Comparison of ENCODE assay signal across 11 mouse cellular contexts in genomic region chr14:61055864-61056263, GRCm38 (mm10). TPM values are rescaled to one million over a fixed set of nuclear protein-coding genes. Genes with fewer than 3 reads are reported as not detected.
DNase-seq lines count a peak whose midpoint lies in the region; ATAC-seq and TF ChIP-seq lines count a peak whose summit lies in the region.
"Had no signal": no experiment of that assay in that cellular context is flagged by ENCODE, and none has a peak within 500 bp of the region (broad histone marks: within the 10 kb centered on the region; RNA-seq: fewer than 3 reads in every experiment).

No protein-coding gene starts in this region.

- no peak overlapping the region; the same call in 1 of the 2 replicates for H3K4me3 ChIP-seq in kidney, embryonic 15.5 days (replicated peaks)
- H3K4me3 ChIP-seq in kidney, adult 2 months (ENCODE audit: insufficient read depth, low read depth, low read length): no peak overlapping the region
- H3K4me3 ChIP-seq in embryonic facial prominence, embryonic 14.5 days (ENCODE audit: low read depth, low read length): no peak overlapping the region
- H3K4me3 ChIP-seq in hindbrain, embryonic 12.5 days: no peak overlapping the region
- H3K4me3 ChIP-seq in midbrain, embryonic 14.5 days (replicated peaks; ENCODE audit: low read depth, low read length): peak overlapping the region; percentile 27

- H3K4me2 ChIP-seq in kidney, embryonic 15.5 days: peak overlapping the region; percentile 66; the same call in 1 of the 2 replicates
- H3K4me2 ChIP-seq in embryonic facial prominence, embryonic 14.5 days (ENCODE audit: low read depth, low read length): peak overlapping the region; percentile 50
- H3K4me2 ChIP-seq in hindbrain, embryonic 12.5 days (replicated peaks): peak overlapping the region; percentile 52
- peak overlapping the region; percentile 60 for H3K4me2 ChIP-seq in midbrain, embryonic 14.5 days (ENCODE audit: low read length)

- no peak for TF ChIP-seq POLR2A in kidney, adult 2 months (IDR thresholded peaks at IDR 0.05; ENCODE audit: low read depth, low read length)

- 38% methylated on average over 1 of the region's 1 CpGs for WGBS in kidney, embryonic 15.5 days
- 100% methylated on average over 1 of the region's 1 CpGs for WGBS in kidney, adult 2 months
- WGBS in embryonic facial prominence, embryonic 14.5 days: 44% methylated on average over 1 of the region's 1 CpGs
- 50% methylated on average over 1 of the region's 1 CpGs for WGBS in hindbrain, embryonic 12.5 days
- 50% methylated on average over 1 of the region's 1 CpGs for WGBS in midbrain, embryonic 14.5 days

- ATAC-seq in kidney, embryonic 15.5 days (replicated peaks; ENCODE audit: low FRiP score): no peak
- no peak for ATAC-seq in embryonic facial prominence, embryonic 14.5 days (ENCODE audit: low read depth)
- no peak for ATAC-seq in hindbrain, embryonic 12.5 days (ENCODE audit: low FRiP score)
- ATAC-seq in midbrain, embryonic 14.5 days (ENCODE audit: low FRiP score, low TSS enrichment): no peak
- ATAC-seq in cerebellum, adult (ENCODE audit: insufficient number of reproducible peaks, low FRiP score, low TSS enrichment): no peak

- no peak overlapping the region for H3K9ac ChIP-seq in kidney, embryonic 15.5 days
- H3K9ac ChIP-seq in embryonic facial prominence, embryonic 14.5 days (ENCODE audit: low read depth, low read length): no peak overlapping the region
- no peak overlapping the region for H3K9ac ChIP-seq in hindbrain, embryonic 12.5 days
- no peak overlapping the region for H3K9ac ChIP-seq in midbrain, embryonic 14.5 days (replicated peaks; ENCODE audit: low read length)
- H3K9ac ChIP-seq: liver, embryonic 15.5 days had no signal

- DNase-seq in kidney, adult 2 months: no peak
- no peak for DNase-seq in embryonic facial prominence, embryonic 14.5 days (ENCODE audit: low spot score)
- DNase-seq in midbrain, embryonic 14.5 days: no peak
- no peak for DNase-seq in right cerebral cortex, postnatal 10 days (ENCODE audit: low spot score in 2 of 2)
- DNase-seq in cerebellum, adult 11 months: no peak
- DNase-seq: cerebellum, adult 9-11 months; kidney, postnatal 14 days had no signal

- no peak overlapping the region for H3K27ac ChIP-seq in kidney, embryonic 15.5 days
- H3K27ac ChIP-seq in kidney, adult 2 months (ENCODE audit: insufficient read depth, low read depth, low read length): no peak overlapping the region
- H3K27ac ChIP-seq in embryonic facial prominence, embryonic 14.5 days (replicated peaks; ENCODE audit: low read depth, low read length): no peak overlapping the region
- H3K27ac ChIP-seq in hindbrain, embryonic 12.5 days: no peak overlapping the region; the same call in 1 of the 2 replicates
- H3K27ac ChIP-seq in midbrain, embryonic 14.5 days (replicated peaks; ENCODE audit: low read depth, low read length): no peak overlapping the region
- H3K27ac ChIP-seq: liver, embryonic 15.5 days had no signal

- H3K4me1 ChIP-seq in kidney, embryonic 15.5 days: peaks cover 26% of the 10 kb centered on the region
- no peaks in the 10 kb centered on the region for H3K4me1 ChIP-seq in kidney, adult 2 months (ENCODE audit: control insufficient read depth, insufficient read depth, low read length)
- H3K4me1 ChIP-seq in embryonic facial prominence, embryonic 14.5 days (ENCODE audit: control insufficient read depth, insufficient read depth, low read length): 0 out of 2 replicates have a peak, but pooled peaks cover 9% of the 10 kb centered on the region
- peaks cover 12% of the 10 kb centered on the region for H3K4me1 ChIP-seq in hindbrain, embryonic 12.5 days
- H3K4me1 ChIP-seq in midbrain, embryonic 14.5 days (ENCODE audit: control insufficient read depth, insufficient read depth, low read length): peaks cover 14% of the 10 kb centered on the region; the same call in 1 of the 2 replicates
- H3K4me1 ChIP-seq: liver, embryonic 15.5 days had no signal

- no peaks in the 10 kb centered on the region for H3K9me3 ChIP-seq in kidney, embryonic 15.5 days (replicated peaks)
- peaks cover 6% of the 10 kb centered on the region; the same call in 1 of the 2 replicates for H3K9me3 ChIP-seq in embryonic facial prominence, embryonic 14.5 days (ENCODE audit: control insufficient read depth, low read length)
- H3K9me3 ChIP-seq in hindbrain, embryonic 12.5 days (replicated peaks): no peaks in the 10 kb centered on the region
- no peaks in the 10 kb centered on the region for H3K9me3 ChIP-seq in midbrain, embryonic 14.5 days (ENCODE audit: control insufficient read depth, low read length)
- H3K9me3 ChIP-seq: liver, embryonic 15.5 days had no signal

- 0 out of 2 replicates have a peak, but pooled peaks cover 3% of the 10 kb centered on the region for H3K27me3 ChIP-seq in kidney, embryonic 15.5 days
- H3K27me3 ChIP-seq in kidney, adult 2 months (replicated peaks; ENCODE audit: control insufficient read depth, insufficient read depth, low read length): peaks cover 2% of the 10 kb centered on the region; the same call in 1 of the 2 replicates
- H3K27me3 ChIP-seq in embryonic facial prominence, embryonic 14.5 days (replicated peaks; ENCODE audit: control insufficient read depth, insufficient read depth, low read length): no peaks in the 10 kb centered on the region
- peaks cover 31% of the 10 kb centered on the region for H3K27me3 ChIP-seq in hindbrain, embryonic 12.5 days
- peaks cover 12% of the 10 kb centered on the region; the same call in 1 of the 2 replicates for H3K27me3 ChIP-seq in midbrain, embryonic 14.5 days (ENCODE audit: control insufficient read depth, insufficient read depth, low read length)

- TF ChIP-seq CTCF in kidney, adult 2 months (conservative IDR thresholded peaks at IDR 0.05; ENCODE audit: insufficient read depth, insufficient read length, low read depth, low read length): no peak

- H3K36me3 ChIP-seq in kidney, embryonic 15.5 days: no peaks in the 10 kb centered on the region
- H3K36me3 ChIP-seq in kidney, adult 2 months (ENCODE audit: control insufficient read depth, insufficient read depth, low read length): no peaks in the 10 kb centered on the region
- H3K36me3 ChIP-seq in embryonic facial prominence, embryonic 14.5 days (ENCODE audit: control insufficient read depth, insufficient read depth, low read length): no peaks in the 10 kb centered on the region
- no peaks in the 10 kb centered on the region for H3K36me3 ChIP-seq in hindbrain, embryonic 12.5 days
- H3K36me3 ChIP-seq in midbrain, embryonic 14.5 days (ENCODE audit: control insufficient read depth, insufficient read depth, low read length): no peaks in the 10 kb centered on the region
- H3K36me3 ChIP-seq: liver, embryonic 15.5 days had no signal

RNA-seq across cellular contexts. Expression of gene Tnfrsf19, which starts 9.6 kb away (rescaled TPM):
- polyA plus RNA-seq in kidney, embryonic 15.5 days (2015; fragmentation: Nextera tagmentation; extraction: Ambion mirVana): 14.6 and 16.4 TPM in 2 replicates
- 2.6 and 2.7 TPM in 2 replicates for polyA plus RNA-seq in kidney, adult 2 months (2012; rRNA removed)
- polyA plus RNA-seq in embryonic facial prominence, embryonic 14.5 days (2014; fragmentation: Nextera tagmentation; extraction: Ambion mirVana): 94.1 and 99.9 TPM in 2 replicates
- polyA plus RNA-seq in hindbrain, embryonic 12.5 days (2016; fragmentation: Nextera tagmentation; extraction: Ambion mirVana): 55.8 and 57.2 TPM in 2 replicates
- 25.4 and 46.9 TPM in 2 replicates for polyA plus RNA-seq in midbrain, embryonic 14.5 days (2014; fragmentation: Nextera tagmentation; extraction: Ambion mirVana)
